Mouse (Mus musculus) fibroblast of lung, adult 2 months (primary cell): Measurements from ENCODE around the gene Gm14459.
"Not testable (repeated sequence)": the region's sequence is repeated elsewhere in the genome, so short reads cannot be mapped to it uniquely, and the experiment has no call there.

Source experiments
- DNase-seq: peaks from one replicate; pipeline ENCODE4 v3.0.0-alpha.2; 2011; ENCODE audit warnings: low read depth

Gm14459 gene

GRCm38 (mm10) chrX:8524854-8525253, at the start of gene Gm14459:
TSS of gene Gm14459 (minus strand) at chrX:8524954.
- no peak for DNase-seq

GRCm38 (mm10) chrX:8548155-8548554, 23.4 kb upstream of the Gm14459 start, which contains the start of gene Ssxb6:
TSS of gene Ssxb6 (minus strand) at chrX:8548255.
- DNase-seq, result not testable (repeated sequence)
